Mouse (Mus musculus) lung, embryonic 14.5 days (tissue): ENCODE results near the gene Il9r. TPM values are rescaled to one million over a fixed set of nuclear protein-coding genes. Genes with fewer than 3 reads are reported as not detected.
A peak's percentile ranks its signal among the peaks of the same experiment; 100 is the strongest.

ENCODE experiments used
- ATAC-seq: fragments of 200-750 bp; cut with Nextera tagmentation; 2 replicates; pipeline ENCODE4 v1.8.0; 2017; ENCODE audit warnings: mild to moderate bottlenecking, moderate TSS enrichment, moderate library complexity; ENCODE audit not compliant: insufficient read depth
- DNase-seq: peaks from one replicate; pipeline ENCODE4 v3.0.0-alpha.2; 2015
- H3K27ac ChIP-seq: fragments of 300-500 bp; sonication (generic); 2 replicates; pipeline ENCODE4 v1.5.1; 2014; ENCODE audit warnings: low read depth, mild to moderate bottlenecking, moderate library complexity
- H3K27me3 ChIP-seq: fragments of 300-500 bp; sonication (generic); 2 replicates; pipeline ENCODE4 v1.6.1; 2014; ENCODE audit warnings: low read length, control low read depth; ENCODE audit not compliant: insufficient read depth
- H3K36me3 ChIP-seq: fragments of 300-500 bp; sonication (generic); 2 replicates; pipeline ENCODE4 v1.6.1; 2014; ENCODE audit warnings: control low read depth; ENCODE audit not compliant: insufficient read depth
- H3K4me1 ChIP-seq: fragments of 300-500 bp; sonication (generic); 2 replicates; pipeline ENCODE4 v1.6.1; 2014; ENCODE audit warnings: antibody characterized with exemption, control low read depth; ENCODE audit not compliant: insufficient read depth
- H3K4me2 ChIP-seq: fragments of 300-500 bp; sonication (generic); 2 replicates; pipeline ENCODE4 v1.6.1; 2014; ENCODE audit warnings: mild to moderate bottlenecking
- H3K4me3 ChIP-seq: fragments of 300-500 bp; sonication (generic); 2 replicates; pipeline ENCODE4 v1.5.1; 2014; ENCODE audit warnings: low read depth, low read length
- H3K9ac ChIP-seq: fragments of 300-500 bp; sonication (generic); 2 replicates; pipeline ENCODE4 v1.6.1; 2014
- H3K9me3 ChIP-seq: fragments of 300-500 bp; sonication (generic); 2 replicates; pipeline ENCODE4 v1.6.1; 2016; ENCODE audit warnings: low read depth, low read length, control low read depth
- CTCF ChIP-seq: IDR thresholded peaks from 2 replicates; pipeline ENCODE4 v1.5.1; 2016; ENCODE audit warnings: antibody characterized with exemption, low read depth
- WGBS: fragments of 180-500 bp; shearing (Covaris S2); extraction: QIAGEN DNeasy Blood & Tissue Kit; methylation state at CpG from one replicate; pipeline ENCODE4 v1.1.7; 2014; 5-methylcytosine and 5-hydroxymethylcytosine counted together
- polyA plus RNA-seq: library from polyadenylated mRNA; unstranded; fragments of >200 nt; fragmentation: Nextera tagmentation; extraction: Ambion mirVana; gene quantifications from 2 replicates; pipeline ENCODE4 v1.2.1, GENCODE M21; 2014

Il9r gene
- polyA plus RNA-seq, 1 experiment from 2014 or later: not detected

DNA sequence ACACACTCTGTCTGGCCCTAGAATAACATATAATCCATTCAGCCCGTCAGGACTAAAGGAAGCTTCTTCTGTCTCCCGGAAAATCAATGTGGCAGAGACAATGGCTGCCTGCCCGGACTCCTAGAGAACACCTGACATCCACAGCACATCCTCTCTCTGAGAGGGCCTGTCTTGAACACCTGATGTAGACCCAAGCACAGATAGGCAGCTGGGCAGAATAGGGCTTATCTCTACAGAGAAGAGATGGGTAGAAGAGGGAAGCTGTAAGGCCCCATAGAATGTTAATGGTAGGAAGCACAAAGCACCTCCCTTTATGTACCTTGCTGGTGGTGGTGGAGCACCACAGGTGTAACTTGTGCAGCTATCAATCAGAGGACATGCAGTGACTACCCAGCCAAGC, 42.1 kb upstream of the Il9r start:
- ATAC-seq: no peak
- Histone ChIP-seq H3K9me3 (no peaks in the 10 kb centered on the region), H3K36me3 (peaks cover 72% of the 10 kb centered on the region), H3K4me3 (no peak overlapping the region), H3K9ac (no peak overlapping the region), H3K27ac (no peak overlapping the region), H3K27me3 (no peaks in the 10 kb centered on the region), H3K4me1 (no peaks in the 10 kb centered on the region), H3K4me2 (no peak overlapping the region)
- no peak for DNase-seq
- 79% methylated on average over 3 of the region's 3 CpGs for WGBS
- no peak for TF ChIP-seq CTCF

DNA sequence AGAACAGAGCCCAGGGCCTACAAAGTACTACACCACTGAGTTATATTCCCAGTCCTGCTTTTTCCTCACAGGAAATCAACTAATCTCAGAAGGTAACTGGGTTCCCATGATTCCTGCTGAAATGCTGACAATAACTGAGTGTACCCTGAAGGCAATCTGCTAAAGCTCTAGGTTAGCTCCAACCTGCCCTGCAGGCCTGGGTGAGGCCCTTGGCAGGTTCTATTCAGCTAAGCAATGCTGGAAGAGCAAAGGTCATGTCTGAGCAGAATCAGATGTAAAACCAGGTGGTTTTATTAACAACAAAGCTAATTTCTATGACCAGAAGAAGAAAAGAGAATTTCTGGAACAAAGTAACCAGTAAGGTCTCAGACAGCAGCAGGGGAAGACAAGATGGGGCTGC, 41.3 kb upstream of the Il9r start:
- DNase-seq (no peak), ATAC-seq (no peak)
- Histone ChIP-seq H3K4me1 (no peaks in the 10 kb centered on the region), H3K9me3 (no peaks in the 10 kb centered on the region), H3K4me3 (no peak overlapping the region), H3K27ac (no peak overlapping the region), H3K9ac (no peak overlapping the region), H3K27me3 (no peaks in the 10 kb centered on the region), H3K4me2 (no peak overlapping the region), H3K36me3 (peaks cover 72% of the 10 kb centered on the region)
- TF ChIP-seq CTCF: no peak

DNA sequence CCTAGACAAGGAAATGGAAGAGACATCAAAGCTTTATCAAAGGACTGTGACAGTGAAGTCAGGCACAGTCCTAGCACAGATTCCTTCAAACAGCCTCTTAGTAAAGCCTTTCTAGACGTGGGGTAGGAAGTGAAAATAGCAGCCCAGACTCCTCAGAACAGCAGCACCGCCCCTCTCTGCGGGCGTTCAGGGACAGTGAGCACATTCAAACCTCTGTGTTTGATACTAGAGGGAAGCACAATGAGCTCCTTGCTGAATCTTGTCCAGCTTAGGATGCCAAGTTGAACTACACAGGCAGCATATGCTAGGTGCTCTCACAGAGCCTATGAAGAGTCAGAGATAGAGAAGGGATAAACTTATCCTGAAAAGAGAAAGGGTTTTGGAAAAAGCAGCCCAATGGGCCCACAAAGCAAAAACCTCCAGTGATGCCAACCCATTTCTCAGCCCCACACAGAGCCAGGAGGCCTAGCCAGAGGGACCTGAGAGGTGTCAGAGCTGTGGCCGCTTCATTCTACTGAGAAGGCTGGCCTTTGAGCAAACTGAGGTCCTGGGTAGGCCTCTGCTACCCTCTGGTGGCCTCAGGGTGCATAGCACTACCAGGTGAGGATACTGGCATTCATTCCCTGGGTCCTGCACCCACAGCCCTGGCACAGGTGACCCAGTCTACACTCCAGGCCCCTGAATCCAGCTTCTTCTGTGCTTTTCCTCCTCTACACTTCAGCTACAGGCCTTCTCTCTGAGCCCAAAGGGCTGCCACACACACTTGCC, 38.2 kb upstream of the Il9r start:
- Histone ChIP-seq H3K27ac (no peak overlapping the region), H3K4me3 (no peak overlapping the region), H3K4me2 (no peak overlapping the region), H3K36me3 (peaks cover 73% of the 10 kb centered on the region), H3K9me3 (no peaks in the 10 kb centered on the region), H3K4me1 (peaks cover 9% of the 10 kb centered on the region), H3K27me3 (no peaks in the 10 kb centered on the region), H3K9ac (no peak overlapping the region)
- peak; percentile 83 for DNase-seq
- ATAC-seq: 0 out of 2 replicates have a peak, but pooled peaks have one; percentile 50
- 65% methylated on average over 5 of the region's 5 CpGs for WGBS
- peak; percentile 99 for TF ChIP-seq CTCF

DNA sequence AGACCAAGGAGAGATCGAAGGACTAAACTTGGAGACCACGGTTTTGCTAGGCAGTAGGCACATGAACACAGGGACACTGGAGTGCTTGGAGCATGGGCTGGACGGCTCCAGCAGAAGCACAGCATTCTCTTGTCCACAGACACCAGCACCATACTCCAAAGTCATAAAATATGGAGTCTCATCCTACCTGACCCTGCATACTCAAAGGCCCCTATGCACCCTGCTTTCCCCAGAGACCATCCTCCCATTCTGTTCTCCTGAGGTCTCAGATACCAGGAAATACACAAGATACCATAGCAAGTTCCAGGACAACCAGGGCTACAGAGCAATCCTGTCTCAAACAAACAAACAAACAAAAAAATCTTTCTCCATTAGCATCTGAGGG, 37.3 kb upstream of the Il9r start:
- Histone ChIP-seq H3K9ac (no peak overlapping the region), H3K4me3 (no peak overlapping the region), H3K36me3 (peaks cover 73% of the 10 kb centered on the region), H3K27ac (no peak overlapping the region), H3K9me3 (no peaks in the 10 kb centered on the region), H3K4me1 (peaks cover 9% of the 10 kb centered on the region), H3K27me3 (no peaks in the 10 kb centered on the region), H3K4me2 (no peak overlapping the region)
- TF ChIP-seq CTCF: no peak
- WGBS: 80% methylated on average over 3 of the region's 3 CpGs
- no peak for ATAC-seq
- no peak for DNase-seq

DNA sequence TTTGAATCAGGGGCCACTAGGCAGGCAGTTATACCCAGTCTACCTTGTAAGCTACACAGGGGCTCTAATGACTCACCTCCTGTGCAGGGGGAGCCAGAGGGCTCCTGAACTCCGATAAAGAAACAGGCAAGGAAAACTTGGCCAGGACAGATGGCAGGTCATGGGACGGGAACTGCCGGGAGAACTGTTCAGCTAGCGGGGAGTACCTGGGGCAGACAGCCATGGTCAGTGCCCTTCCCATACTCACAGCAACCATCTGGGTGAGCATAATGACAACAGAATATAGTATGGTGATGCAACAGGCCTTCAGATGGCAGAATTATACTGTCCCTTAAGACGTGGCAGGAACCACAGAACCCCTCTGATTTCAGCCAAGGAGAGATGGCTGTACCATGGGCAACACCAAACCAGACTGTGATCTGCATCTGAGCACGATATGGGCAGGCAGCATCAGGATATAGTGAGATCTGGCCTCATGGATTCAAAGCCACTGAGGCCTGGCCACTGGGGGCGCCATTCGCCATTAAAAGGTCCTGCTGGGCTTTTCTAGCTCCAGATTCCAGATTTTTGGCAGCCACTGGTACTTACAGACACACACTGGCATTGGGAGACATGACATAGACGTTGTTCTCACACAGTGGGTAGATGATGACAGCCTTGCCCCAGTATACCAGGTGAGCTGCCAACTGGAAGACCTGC, 36.8 kb upstream of the Il9r start:
- WGBS: 58% methylated on average over 9 of the region's 9 CpGs
- Histone ChIP-seq H3K4me2 (no peak overlapping the region), H3K4me1 (peaks cover 9% of the 10 kb centered on the region), H3K9ac (no peak overlapping the region), H3K9me3 (no peaks in the 10 kb centered on the region), H3K27me3 (no peaks in the 10 kb centered on the region), H3K4me3 (no peak overlapping the region), H3K27ac (no peak overlapping the region), H3K36me3 (peaks cover 78% of the 10 kb centered on the region)
- DNase-seq: peak; percentile 82
- ATAC-seq: no peak
- peak; percentile 78 for TF ChIP-seq CTCF

DNA sequence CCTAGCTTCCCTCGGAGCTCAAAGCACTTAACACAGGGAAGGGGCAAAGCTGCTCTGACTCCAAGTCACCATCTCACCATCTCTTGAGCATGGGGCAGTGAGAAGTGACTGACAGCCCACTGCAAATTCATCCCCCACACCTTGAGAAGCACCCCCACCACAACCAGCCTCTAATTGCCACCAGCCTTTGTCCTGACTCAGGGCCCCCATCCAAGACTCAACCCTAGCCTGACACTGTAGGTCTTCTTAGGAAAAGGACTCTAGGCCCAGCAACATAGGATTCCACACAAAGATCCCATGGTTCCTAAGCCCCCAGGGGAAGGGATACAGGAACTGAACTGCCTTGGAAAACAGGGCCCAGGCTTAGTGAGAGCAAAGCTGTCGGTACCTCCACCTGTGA, 36.1 kb upstream of the Il9r start:
- Histone ChIP-seq H3K9ac (no peak overlapping the region), H3K4me2 (no peak overlapping the region), H3K4me1 (peaks cover 9% of the 10 kb centered on the region), H3K27ac (peak overlapping the region; percentile 30; the same call in 1 of the 2 replicates), H3K4me3 (no peak overlapping the region), H3K27me3 (no peaks in the 10 kb centered on the region), H3K36me3 (peaks cover 79% of the 10 kb centered on the region), H3K9me3 (no peaks in the 10 kb centered on the region)
- DNase-seq (no peak), ATAC-seq (0 out of 2 replicates have a peak, but pooled peaks have one; percentile 6)
- WGBS: 54% methylated on average over 2 of the region's 2 CpGs
- TF ChIP-seq CTCF: no peak

DNA sequence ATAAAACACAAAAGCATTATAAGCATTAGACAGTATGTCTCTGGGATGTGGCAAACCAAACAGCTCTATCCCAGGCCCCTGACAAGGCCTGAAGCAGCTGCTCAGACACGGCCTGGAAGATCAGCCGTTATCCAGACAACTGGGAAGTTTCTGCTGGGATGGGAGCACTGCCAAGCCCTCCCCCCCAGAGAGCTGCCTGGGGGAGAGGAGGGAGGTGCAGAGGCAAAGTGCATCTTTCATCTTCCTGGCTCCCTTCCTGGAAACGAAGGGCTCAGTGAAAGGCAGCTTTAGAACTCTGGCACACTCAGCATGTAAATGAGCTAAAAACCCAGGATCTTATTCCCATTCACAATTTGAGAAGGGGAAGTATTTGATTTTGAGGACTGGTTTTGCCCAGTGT, 35.6 kb upstream of the Il9r start:
- no peak for TF ChIP-seq CTCF
- Histone ChIP-seq H3K9ac (no peak overlapping the region), H3K4me2 (no peak overlapping the region), H3K9me3 (no peaks in the 10 kb centered on the region), H3K27ac (no peak overlapping the region; the same call in 1 of the 2 replicates), H3K36me3 (peaks cover 80% of the 10 kb centered on the region), H3K4me3 (no peak overlapping the region), H3K27me3 (no peaks in the 10 kb centered on the region), H3K4me1 (peaks cover 9% of the 10 kb centered on the region)
- WGBS: 30% methylated on average over 3 of the region's 3 CpGs
- ATAC-seq (peak; percentile 70), DNase-seq (peak; percentile 92)
